Mouse (Mus musculus) embryonic stem cell, embryonic (primary cell): Measurements from ENCODE around the gene Mlx.

ENCODE experiments used
- CTCF ChIA-PET, 4 experiments: fragments of 300-600 bp in 2 of 4; fragments of 350-600 bp in 2 of 4; sonication (Branson Sonifier 250); formaldehyde crosslinking; loops; one replicate each; lab custom pipeline; 2022; ENCODE audit warnings: inconsistent platforms in 2 of 4; lab: Charles Lee
- POLR2A ChIA-PET, 4 experiments: fragments of 300-600 bp in 2 of 4; fragments of 350-600 bp in 2 of 4; sonication (Branson Sonifier 250); formaldehyde crosslinking; loops; one replicate each; lab custom pipeline; 2022; ENCODE audit warnings: antibody characterized with exemption in 4 of 4, inconsistent platforms in 1 of 4; lab: Charles Lee

The Mlx gene

DNA sequence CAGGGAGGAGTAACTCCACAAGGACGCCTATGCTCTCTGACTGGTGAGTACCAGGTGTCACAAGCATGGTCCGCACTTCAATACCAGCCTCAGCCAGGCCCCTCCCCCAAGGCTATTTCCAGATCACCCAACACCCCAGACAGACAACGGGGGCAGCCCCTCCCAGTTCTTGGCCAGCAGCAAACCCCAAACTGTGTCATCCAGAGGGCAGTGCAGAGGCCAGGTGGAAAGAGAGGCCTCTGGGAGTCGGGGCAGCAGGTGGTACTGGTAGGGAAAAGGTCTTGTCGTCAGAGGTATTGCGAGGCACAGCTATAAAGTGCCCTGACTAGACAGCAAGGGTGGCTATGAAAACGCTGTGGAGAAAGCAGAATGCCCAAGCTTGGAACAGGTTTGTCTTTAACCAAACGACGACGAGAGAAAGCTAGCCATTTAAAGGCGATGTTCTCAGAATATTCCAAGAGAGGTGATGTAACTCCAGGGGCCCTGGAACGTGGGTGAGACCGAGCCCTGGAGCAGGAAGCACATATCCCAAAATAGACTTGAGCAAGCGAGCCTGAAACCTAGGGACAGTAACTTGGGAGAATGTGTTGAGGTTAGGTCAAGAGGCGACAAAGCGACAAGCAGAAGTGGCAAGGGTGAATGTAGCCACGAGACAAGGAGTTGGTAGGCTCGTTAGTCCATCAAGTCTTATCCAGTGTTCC, 43.1 kb downstream of the Mlx start:
- ChIA-PET CTCF (interaction anchor here in 2 of 4 experiments (0.7 to 3.8 kb wide), 4 partner anchors 44 to 792 kb away, joined by 3 to 135 read pairs (median 26); partner anchors contain the start of genes Ccr10 (in 2 of the 2), Becn1 (in 1 of the 2), Cntnap1 (in 1 of the 2) and Plekhh3 (in 1 of the 2)), POLR2A (interaction anchor here in 1 of 4 experiments (0.9 to 1.4 kb wide), 2 partner anchors 9 to 10 kb away, joined by 3 read pairs; partner anchors contain the start of genes Retreg3 and Tubg1)

DNA sequence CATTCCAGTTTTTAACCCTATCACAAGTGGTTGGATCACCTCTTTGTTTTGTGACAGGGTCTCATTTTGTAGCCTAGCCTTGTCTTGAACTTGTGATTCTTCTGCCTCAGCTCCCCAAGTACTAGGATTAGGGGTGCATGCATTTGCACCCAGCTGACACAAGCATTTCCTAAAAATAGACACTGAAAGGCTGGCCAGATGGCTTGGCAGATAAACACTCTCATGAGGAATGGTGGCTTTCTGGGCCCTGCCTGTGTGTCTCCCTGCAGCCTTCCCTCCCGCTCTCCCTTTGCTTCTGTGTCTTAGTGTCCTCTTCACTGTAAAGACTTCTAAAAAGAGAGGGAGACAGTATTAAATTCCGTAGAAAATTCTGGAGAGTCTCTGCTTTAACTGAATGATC, 44.1 kb downstream of the Mlx start:
- POLR2A ChIA-PET = interaction anchor here (0.6 to 2.2 kb wide), 19 partner anchors 10 to 1390 kb away, joined by 3 to 16 read pairs (median 4); partner anchors contain the start of genes Retreg3 (in 2 of the 4), Tubg1 (in 2 of the 4), Ccr10 (in 1 of the 4) and Cntnap1 (in 1 of the 4)
- CTCF ChIA-PET = interaction anchor here (0.6 to 3.8 kb wide), 43 partner anchors 10 to 801 kb away, joined by 3 to 135 read pairs (median 4); partner anchors contain the start of genes Ccr10 (in 3 of the 4), Plekhh3 (in 2 of the 4), Retreg3 (in 2 of the 4) and Tubg1 (in 2 of the 4)

DNA sequence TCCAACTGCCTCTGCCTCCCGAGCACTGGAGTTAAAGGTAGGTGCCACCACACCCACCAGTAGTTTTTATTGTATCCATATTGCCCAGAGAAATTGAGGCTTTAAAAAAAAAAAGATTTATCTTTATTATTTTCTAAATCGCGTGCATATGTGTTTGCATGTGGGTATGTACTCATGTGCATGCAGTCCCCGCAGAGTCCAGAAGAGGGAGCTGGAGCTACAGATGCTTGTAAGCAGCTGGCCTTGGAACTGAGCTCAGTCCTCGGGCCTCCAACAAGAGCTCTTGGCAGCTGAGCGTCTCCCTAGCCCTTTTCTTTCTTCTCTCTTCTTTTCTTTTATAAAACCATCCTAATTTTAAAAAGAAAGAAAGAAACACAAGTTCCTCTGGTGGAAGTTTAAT, 44.6 kb downstream of the Mlx start:
- ChIA-PET POLR2A (interaction anchor here (0.6 to 2.2 kb wide), 24 partner anchors 9 to 1389 kb away, joined by 3 to 16 read pairs (median 4); partner anchors contain the start of genes Retreg3 (in 3 of the 4), Tubg1 (in 3 of the 4), Ccr10 (in 1 of the 4) and Cntnap1 (in 1 of the 4)), CTCF (interaction anchor here (0.5 to 3.8 kb wide), 78 partner anchors 9 to 1969 kb away, joined by 3 to 135 read pairs (median 4); partner anchors contain the start of genes Ccr10 (in 3 of the 4), Plekhh3 (in 3 of the 4), Retreg3 (in 3 of the 4) and Tubg1 (in 3 of the 4))

DNA sequence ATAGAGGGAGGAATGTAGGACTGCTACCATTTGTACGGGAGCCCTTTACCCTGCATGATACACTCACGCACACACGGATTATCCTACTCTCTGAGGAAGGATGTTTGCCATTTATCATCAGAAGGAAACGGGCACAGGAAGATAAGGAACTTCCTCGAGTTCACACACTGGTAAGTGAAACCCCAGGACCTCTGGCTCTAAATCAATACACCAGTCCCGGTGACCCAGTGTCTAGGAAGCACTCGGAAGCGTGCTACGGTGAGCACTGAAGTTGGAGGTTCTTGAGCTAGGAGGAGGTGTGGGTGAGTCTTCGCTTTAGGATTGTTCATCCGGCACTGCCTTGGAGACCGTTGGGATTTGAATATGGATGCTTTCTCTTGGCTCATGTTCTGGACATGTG, 46.0 kb downstream of the Mlx start:
- CTCF ChIA-PET = interaction anchor here (0.7 to 3.8 kb wide), 9 partner anchors 38 to 68 kb away, joined by 5 to 135 read pairs (median 19); partner anchors contain the start of genes Ccr10 (in 2 of the 4), Plekhh3 (in 2 of the 4), Cntnap1 (in 1 of the 4) and Mlx (in 1 of the 4)
- POLR2A ChIA-PET = interaction anchor here in 3 of 4 experiments (0.7 to 2.2 kb wide), 5 partner anchors 15 to 495 kb away, joined by 3 to 16 read pairs (median 5); partner anchors contain the start of genes Cntnap1 (in 1 of the 3) and Plekhh3 (in 1 of the 3)

DNA sequence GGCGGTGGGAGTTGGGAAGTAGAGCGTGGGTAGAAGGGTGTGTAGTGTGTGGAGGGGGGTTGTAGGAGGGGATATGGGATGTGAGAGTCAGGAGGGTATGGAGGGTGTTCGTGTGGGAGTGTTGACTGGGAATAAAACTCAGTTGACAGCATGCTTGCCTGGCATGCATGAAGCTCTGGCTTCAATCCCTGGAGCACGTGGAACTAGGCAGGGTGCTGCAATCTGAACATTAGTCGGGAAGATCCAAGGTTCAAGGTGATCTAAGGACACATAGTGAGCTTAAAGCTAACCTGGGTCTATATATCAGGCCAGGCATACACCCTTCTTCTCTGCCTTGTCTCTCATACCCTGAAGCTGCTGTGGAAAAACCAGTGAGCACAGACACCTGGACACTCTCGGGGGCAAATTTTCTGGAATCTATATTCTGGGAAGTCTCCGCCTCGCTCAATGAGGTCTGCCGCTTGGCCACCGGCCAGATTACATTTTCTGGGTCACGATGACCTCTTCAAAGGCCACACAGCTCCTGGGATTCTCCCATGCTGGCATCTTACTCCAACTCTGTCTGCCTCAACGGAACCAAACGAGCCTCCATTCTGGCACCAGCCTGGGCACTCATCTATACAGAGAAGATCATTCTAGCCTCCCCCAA, 47.3 kb downstream of the Mlx start:
- CTCF ChIA-PET = interaction anchor here in 2 of 4 experiments (0.6 to 0.8 kb wide), 6 partner anchors 17 to 373 kb away, joined by 3 to 4 read pairs (median 4); partner anchors contain the start of gene Rpl27 (in 1 of the 2)

DNA sequence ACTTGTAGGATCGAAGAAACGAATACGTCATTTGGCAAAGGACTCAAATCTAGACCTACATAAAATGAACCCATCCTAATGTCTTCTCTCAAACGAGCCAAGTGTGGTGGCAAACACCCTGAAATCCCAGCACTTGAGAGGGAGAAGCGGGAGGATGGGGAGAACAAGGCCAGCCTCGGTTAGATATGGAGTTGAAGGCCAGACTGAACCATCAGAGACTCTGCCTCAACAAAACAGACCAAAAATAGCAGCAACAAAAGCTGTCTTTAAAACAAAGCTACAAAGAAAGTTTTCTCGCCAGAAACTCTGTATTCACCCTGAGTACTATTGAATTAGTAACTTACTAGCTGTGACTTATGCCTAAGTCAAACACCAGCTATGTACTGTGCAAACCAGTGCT, 49.9 kb downstream of the Mlx start:
- POLR2A ChIA-PET = interaction anchor here in 3 of 4 experiments (0.6 to 3.6 kb wide), 6 partner anchors 17 to 817 kb away, joined by 3 to 12 read pairs (median 5); partner anchors contain the start of genes Retreg3 (in 2 of the 3), Tubg1 (in 2 of the 3), Cntnap1 (in 1 of the 3) and Plekhh3 (in 1 of the 3)
- CTCF ChIA-PET = interaction anchor here in 1 of 4 experiments (1.2 kb wide), 1 partner anchor 39 kb away, joined by 4 read pairs; no protein-coding TSS in a partner anchor

More for the DNA sequence above, 47.3 kb downstream of the Mlx start:
- POLR2A ChIA-PET = interaction anchor here in 3 of 4 experiments (0.5 to 1.3 kb wide), 5 partner anchors 14 to 325 kb away, joined by 3 to 5 read pairs (median 3); partner anchors contain the start of genes Retreg3 (in 1 of the 3), Rpl27 (in 1 of the 3) and Tubg1 (in 1 of the 3)

DNA sequence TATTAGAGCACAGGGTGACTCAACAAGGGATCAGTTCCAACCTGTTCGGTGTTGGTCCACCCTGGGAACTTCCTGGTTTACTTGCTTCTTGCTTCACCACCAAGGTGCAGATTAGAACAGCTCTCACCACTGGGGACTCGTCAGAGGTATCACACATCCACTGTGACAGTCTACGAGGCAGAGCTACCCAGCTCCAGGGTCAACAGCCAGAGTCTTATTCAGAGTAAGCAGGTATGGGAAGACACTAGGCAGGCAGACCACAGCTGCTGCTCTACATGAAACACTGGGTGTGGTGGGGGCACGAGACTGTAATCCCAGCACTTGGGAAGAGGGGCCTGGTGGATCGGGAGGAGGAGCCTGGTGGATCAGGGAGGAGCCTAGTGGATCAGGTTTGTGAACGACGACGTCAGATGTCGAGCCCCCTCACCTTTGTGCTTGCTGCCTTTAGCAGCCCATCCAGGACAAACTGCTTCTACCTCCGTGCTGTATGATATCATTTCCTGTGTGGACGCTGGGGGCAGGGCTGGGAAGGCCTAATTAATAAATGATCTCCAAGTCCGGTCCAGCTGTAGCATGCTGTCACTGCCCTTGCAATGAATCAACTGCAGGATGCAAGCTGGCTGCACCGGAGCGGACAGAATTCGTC, 51.6 kb downstream of the Mlx start:
- ChIA-PET CTCF (interaction anchor here (0.6 to 1.7 kb wide), 8 partner anchors 11 to 80 kb away, joined by 3 to 8 read pairs (median 3); partner anchors contain the start of genes Naglu (in 1 of the 4) and Plekhh3 (in 1 of the 4)), POLR2A (interaction anchor here in 3 of 4 experiments (0.7 to 3.6 kb wide), 8 partner anchors 19 to 327 kb away, joined by 3 to 12 read pairs (median 4); partner anchors contain the start of genes Plekhh3 (in 2 of the 3), Cntnap1 (in 1 of the 3), Retreg3 (in 1 of the 3) and Rnd2 (in 1 of the 3))

DNA sequence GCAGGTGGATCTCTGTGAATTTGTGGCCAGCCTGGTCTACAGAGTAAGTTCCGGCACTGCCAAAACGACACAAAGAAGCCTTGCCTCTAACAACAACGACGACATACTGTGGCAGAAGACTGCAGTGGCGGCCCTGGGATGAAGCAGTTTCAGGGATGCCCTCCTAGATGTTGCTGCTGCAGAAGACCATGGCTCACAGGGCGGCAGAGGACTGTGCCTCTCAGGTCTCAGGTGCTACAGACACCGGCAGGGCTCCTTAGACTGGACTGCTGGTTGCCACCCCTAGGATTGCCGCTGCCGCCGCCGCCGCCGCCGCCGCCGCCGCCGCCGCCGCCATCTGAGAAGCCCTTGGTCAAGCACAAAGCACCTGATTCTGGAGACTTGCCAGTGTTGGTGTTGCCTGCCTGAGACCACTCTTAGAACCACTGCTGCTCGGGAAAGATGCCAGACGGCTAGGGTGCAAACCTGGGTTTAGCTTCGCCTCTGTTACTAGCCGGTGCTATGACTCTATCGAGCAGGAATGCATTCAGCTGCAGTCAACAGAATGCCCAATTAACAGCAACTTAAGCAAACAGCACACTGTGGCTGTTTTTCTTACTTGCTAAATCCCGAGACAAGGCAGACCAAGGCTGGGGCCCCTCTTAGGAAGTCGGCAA, 53.2 kb downstream of the Mlx start:
- CTCF ChIA-PET = interaction anchor here in 3 of 4 experiments (0.5 to 3.1 kb wide), 6 partner anchors 9 to 300 kb away, joined by 3 to 10 read pairs (median 4); no protein-coding TSS in a partner anchor
- POLR2A ChIA-PET = interaction anchor here in 3 of 4 experiments (0.6 to 1.8 kb wide), 9 partner anchors 9 to 304 kb away, joined by 3 to 6 read pairs (median 3); partner anchors contain the start of genes Retreg3 (in 1 of the 3) and Tubg1 (in 1 of the 3)

DNA sequence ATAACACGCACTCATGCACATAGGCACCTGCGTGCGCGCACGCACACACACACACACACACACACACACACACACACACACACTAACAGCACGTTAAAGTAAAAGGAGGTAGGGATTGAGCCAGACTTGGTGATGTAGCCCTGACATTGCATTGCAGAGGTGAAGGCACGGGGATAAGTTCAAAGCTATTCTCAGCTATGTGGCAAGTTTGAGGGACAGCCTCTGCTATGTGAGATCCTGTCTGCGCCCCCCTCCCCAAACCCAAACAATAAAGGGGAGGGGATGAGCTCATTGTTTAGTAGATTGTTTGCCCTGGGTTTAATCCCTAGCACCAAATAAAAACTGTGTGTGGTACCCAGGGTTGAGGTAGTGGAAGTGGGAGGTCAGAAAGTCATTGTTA, 54.0 kb downstream of the Mlx start:
- CTCF ChIA-PET = interaction anchor here in 2 of 4 experiments (0.6 to 3.1 kb wide), 4 partner anchors 10 to 121 kb away, joined by 3 to 10 read pairs (median 4); no protein-coding TSS in a partner anchor
- POLR2A ChIA-PET = interaction anchor here in 2 of 4 experiments (0.7 to 1.8 kb wide), 10 partner anchors 9 to 303 kb away, joined by 3 to 6 read pairs (median 3); partner anchors contain the start of genes Plekhh3 (in 1 of the 2), Retreg3 (in 1 of the 2) and Tubg1 (in 1 of the 2)
